Mouse (Mus musculus): ENCODE results near the gene Dnah2. TPM values are rescaled to one million over a fixed set of nuclear protein-coding genes. Genes with fewer than 3 reads are reported as not detected.
"Not testable (repeated sequence)": the region's sequence is repeated elsewhere in the genome, so short reads cannot be mapped to it uniquely, and the experiment has no call there.

Dnah2 gene
- polyA plus RNA-seq, 1 experiment from 2014 or later, result 3.0 TPM

GRCm38 (mm10) chr11:69399201-69400082 lies 149.5 kb downstream of the Dnah2 start:
- Histone ChIP-seq H3K4me2 (ENCODE audit: low read length) (no peak overlapping the region; the same call in 1 of the 2 replicates), H3K9ac (ENCODE audit: low read depth, low read length) (peak overlapping the region; percentile 25; the same call in 1 of the 2 replicates), H3K27ac (ENCODE audit: low read depth, low read length) (no peak overlapping the region), H3K27me3 (replicated peaks; ENCODE audit: control insufficient read depth, insufficient read depth, low read length) (no peaks in the 10 kb centered on the region), H3K4me1 (ENCODE audit: control insufficient read depth, insufficient read depth, low read depth, low read length) (peaks cover 9% of the 10 kb centered on the region), H3K4me3 (ENCODE audit: low read length) (no peak overlapping the region), H3K36me3 (ENCODE audit: control insufficient read depth, insufficient read depth, low read length) (peaks cover 38% of the 10 kb centered on the region), H3K9me3 (ENCODE audit: control insufficient read depth, low read length) (no peaks in the 10 kb centered on the region)
- 22% methylated on average over 66 of the region's 66 CpGs for WGBS
- ATAC-seq, result no peak

- 0 out of 2 replicates have a peak overlapping the region, but pooled peaks have one; percentile 1 for H3K4me2 ChIP-seq (ENCODE audit: low read length)
- H3K27ac ChIP-seq (ENCODE audit: low read depth, low read length), result no peak overlapping the region
- no peaks in the 10 kb centered on the region for H3K27me3 ChIP-seq (replicated peaks; ENCODE audit: control insufficient read depth, insufficient read depth, low read length)
- ATAC-seq, result no peak
- peaks cover 13% of the 10 kb centered on the region for H3K4me1 ChIP-seq (ENCODE audit: control insufficient read depth, insufficient read depth, low read depth, low read length)
- H3K4me3 ChIP-seq (ENCODE audit: low read length), result no peak overlapping the region
- 25% methylated on average over 21 of the region's 21 CpGs for WGBS
- H3K9me3 ChIP-seq (ENCODE audit: control insufficient read depth, low read length), result no peaks in the 10 kb centered on the region
- no peak overlapping the region; the same call in 1 of the 2 replicates for H3K9ac ChIP-seq (ENCODE audit: low read depth, low read length)
- peaks cover 32% of the 10 kb centered on the region for H3K36me3 ChIP-seq (ENCODE audit: control insufficient read depth, insufficient read depth, low read length)
These were observed 150.3 kb downstream of the Dnah2 start for GRCm38 (mm10) chr11:69398486-69399200.

- Histone ChIP-seq H3K4me1 (ENCODE audit: control insufficient read depth, insufficient read depth, low read depth, low read length) (peaks cover 13% of the 10 kb centered on the region), H3K27ac (ENCODE audit: low read depth, low read length) (peak within 1 kb of the TSS; percentile 51), H3K9ac (ENCODE audit: low read depth, low read length) (peak within 1 kb of the TSS; percentile 47), H3K36me3 (ENCODE audit: control insufficient read depth, insufficient read depth, low read length) (peaks cover 28% of the 10 kb centered on the region), H3K4me2 (ENCODE audit: low read length) (peak within 1 kb of the TSS; percentile 80), H3K9me3 (ENCODE audit: control insufficient read depth, low read length) (no peaks in the 10 kb centered on the region), H3K27me3 (replicated peaks; ENCODE audit: control insufficient read depth, insufficient read depth, low read length) (no peaks in the 10 kb centered on the region), H3K4me3 (ENCODE audit: low read length) (peak within 1 kb of the TSS; percentile 18)
- no peak for ATAC-seq
- 11% methylated on average over 16 of the region's 16 CpGs for WGBS
These were observed 150.9 kb downstream of the Dnah2 start, which contains the start of gene Tmem88 for GRCm38 (mm10) chr11:69398059-69398458. Gene Tmem88, minus strand, starts transcription at chr11:69398234.

- Histone ChIP-seq H3K9ac (ENCODE audit: low read depth, low read length) (peak overlapping the region; percentile 47; the same call in 1 of the 2 replicates), H3K4me1 (ENCODE audit: control insufficient read depth, insufficient read depth, low read depth, low read length) (peaks cover 13% of the 10 kb centered on the region), H3K4me2 (ENCODE audit: low read length) (peak overlapping the region; percentile 31; the same call in 1 of the 2 replicates), H3K4me3 (ENCODE audit: low read length) (peak overlapping the region; percentile 18), H3K36me3 (ENCODE audit: control insufficient read depth, insufficient read depth, low read length) (peaks cover 28% of the 10 kb centered on the region), H3K9me3 (ENCODE audit: control insufficient read depth, low read length) (no peaks in the 10 kb centered on the region), H3K27me3 (replicated peaks; ENCODE audit: control insufficient read depth, insufficient read depth, low read length) (no peaks in the 10 kb centered on the region), H3K27ac (ENCODE audit: low read depth, low read length) (peak overlapping the region; percentile 51)
- 10% methylated on average over 24 of the region's 24 CpGs for WGBS
- ATAC-seq, result no peak
These were observed 151.3 kb downstream of the Dnah2 start for GRCm38 (mm10) chr11:69397581-69398057.

GRCm38 (mm10) chr11:69396772-69397171 lies 152.1 kb downstream of the Dnah2 start:
- Histone ChIP-seq H3K4me3 (ENCODE audit: low read length) (peak overlapping the region; percentile 78), H3K4me1 (ENCODE audit: control insufficient read depth, insufficient read depth, low read depth, low read length) (peaks cover 13% of the 10 kb centered on the region), H3K9ac (ENCODE audit: low read depth, low read length) (peak overlapping the region; percentile 5; the same call in 1 of the 2 replicates), H3K27me3 (replicated peaks; ENCODE audit: control insufficient read depth, insufficient read depth, low read length) (no peaks in the 10 kb centered on the region), H3K9me3 (ENCODE audit: control insufficient read depth, low read length) (no peaks in the 10 kb centered on the region), H3K36me3 (ENCODE audit: control insufficient read depth, insufficient read depth, low read length) (peaks cover 22% of the 10 kb centered on the region), H3K4me2 (ENCODE audit: low read length) (peak overlapping the region; percentile 80), H3K27ac (ENCODE audit: low read depth, low read length) (no peak overlapping the region)
- ATAC-seq, result no peak
- WGBS, result 27% methylated on average over 11 of the region's 11 CpGs

- H3K4me2 ChIP-seq (ENCODE audit: low read length), result peak overlapping the region; percentile 80
- peak overlapping the region; percentile 95 for H3K9ac ChIP-seq (ENCODE audit: low read depth, low read length)
- no peaks in the 10 kb centered on the region for H3K27me3 ChIP-seq (replicated peaks; ENCODE audit: control insufficient read depth, insufficient read depth, low read length)
- WGBS, result under 1% methylated on average over 43 of the region's 48 CpGs
- H3K4me1 ChIP-seq (ENCODE audit: control insufficient read depth, insufficient read depth, low read depth, low read length), result peaks cover 13% of the 10 kb centered on the region
- H3K27ac ChIP-seq (ENCODE audit: low read depth, low read length), result peak overlapping the region; percentile 99
- no peaks in the 10 kb centered on the region for H3K9me3 ChIP-seq (ENCODE audit: control insufficient read depth, low read length)
- peak; percentile 94 for ATAC-seq
- peaks cover 17% of the 10 kb centered on the region for H3K36me3 ChIP-seq (ENCODE audit: control insufficient read depth, insufficient read depth, low read length)
- peak overlapping the region; percentile 78 for H3K4me3 ChIP-seq (ENCODE audit: low read length)
These were observed 153.1 kb downstream of the Dnah2 start for GRCm38 (mm10) chr11:69395634-69396373.

GRCm38 (mm10) chr11:69395235-69395633 lies 153.7 kb downstream of the Dnah2 start, which contains the start of the genes Naa38 and Cyb5d1:
Gene Naa38, plus strand, starts transcription at chr11:69395487.
Gene Cyb5d1, minus strand, starts transcription at chr11:69395631.
- Histone ChIP-seq H3K4me1 (ENCODE audit: control insufficient read depth, insufficient read depth, low read depth, low read length) (peaks cover 13% of the 10 kb centered on the region), H3K36me3 (ENCODE audit: control insufficient read depth, insufficient read depth, low read length) (peaks cover 12% of the 10 kb centered on the region), H3K27ac (ENCODE audit: low read depth, low read length) (peak within 1 kb of the TSS; percentile 99), H3K9ac (ENCODE audit: low read depth, low read length) (peak within 1 kb of the TSS; percentile 95), H3K4me2 (ENCODE audit: low read length) (peak within 1 kb of the TSS; percentile 80), H3K4me3 (ENCODE audit: low read length) (peak within 1 kb of the TSS; percentile 78)
- ATAC-seq, result peak; percentile 83
- not testable (repeated sequence) for H3K9me3 ChIP-seq (ENCODE audit: control insufficient read depth, low read length); H3K27me3 ChIP-seq (replicated peaks; ENCODE audit: control insufficient read depth, insufficient read depth, low read length)
- WGBS, result under 1% methylated on average over 23 of the region's 24 CpGs

GRCm38 (mm10) chr11:69394591-69395167 lies 154.2 kb downstream of the Dnah2 start:
- H3K9me3 ChIP-seq (ENCODE audit: control insufficient read depth, low read length); ATAC-seq; H3K27me3 ChIP-seq (replicated peaks; ENCODE audit: control insufficient read depth, insufficient read depth, low read length); H3K36me3 ChIP-seq (ENCODE audit: control insufficient read depth, insufficient read depth, low read length): not testable (repeated sequence)
- Histone ChIP-seq H3K4me3 (ENCODE audit: low read length) (peak overlapping the region; percentile 78), H3K27ac (ENCODE audit: low read depth, low read length) (peak overlapping the region; percentile 99), H3K4me2 (ENCODE audit: low read length) (peak overlapping the region; percentile 77), H3K4me1 (ENCODE audit: control insufficient read depth, insufficient read depth, low read depth, low read length) (peaks cover 13% of the 10 kb centered on the region), H3K9ac (ENCODE audit: low read depth, low read length) (peak overlapping the region; percentile 71)
- under 1% methylated on average over 31 of the region's 31 CpGs for WGBS
